Mouse (Mus musculus) limb, embryonic 10.5 days (tissue): ENCODE results near the gene Atp5c1. TPM values are rescaled to one million over a fixed set of nuclear protein-coding genes. Genes with fewer than 3 reads are reported as not detected.

Experiments used
- DNase-seq: peaks from one replicate; pipeline ENCODE4 v3.0.0-alpha.2; 2017; ENCODE audit warnings: low spot score
- H3K27ac ChIP-seq: fragments of 300-500 bp; sonication (generic); 2 replicates; pipeline ENCODE4 v1.5.1; 2016; ENCODE audit warnings: mild to moderate bottlenecking
- H3K27me3 ChIP-seq: fragments of 300-500 bp; sonication (generic); 2 replicates; pipeline ENCODE4 v1.6.1; 2016; ENCODE audit warnings: low read depth, mild to moderate bottlenecking; ENCODE audit not compliant: poor library complexity, severe bottlenecking
- H3K36me3 ChIP-seq: fragments of 300-500 bp; sonication (generic); 2 replicates; pipeline ENCODE4 v1.6.1; 2016; ENCODE audit warnings: mild to moderate bottlenecking, moderate library complexity
- H3K4me1 ChIP-seq: fragments of 300-500 bp; sonication (generic); 2 replicates; pipeline ENCODE4 v1.6.1; 2016
- H3K4me3 ChIP-seq: fragments of 300-500 bp; sonication (generic); 2 replicates; pipeline ENCODE4 v1.5.1; 2016; ENCODE audit warnings: mild to moderate bottlenecking, moderate library complexity
- H3K9me3 ChIP-seq: fragments of 300-500 bp; sonication (generic); replicated peaks from 2 replicates; pipeline ENCODE4 v1.6.1; 2016; ENCODE audit warnings: mild to moderate bottlenecking
- WGBS: fragments of 180-500 bp; shearing (Covaris S2); methylation state at CpG from one replicate; pipeline ENCODE4 v1.1.7; 2016; 5-methylcytosine and 5-hydroxymethylcytosine counted together
- polyA plus RNA-seq: library from polyadenylated mRNA; unstranded; fragments of >200 nt; fragmentation: Nextera tagmentation; extraction: Ambion mirVana; gene quantifications from 2 replicates; pipeline ENCODE4 v1.2.1, GENCODE M21; 2016

The Atp5c1 gene
- polyA plus RNA-seq, 1 experiment from 2014 or later: 543 TPM

DNA sequence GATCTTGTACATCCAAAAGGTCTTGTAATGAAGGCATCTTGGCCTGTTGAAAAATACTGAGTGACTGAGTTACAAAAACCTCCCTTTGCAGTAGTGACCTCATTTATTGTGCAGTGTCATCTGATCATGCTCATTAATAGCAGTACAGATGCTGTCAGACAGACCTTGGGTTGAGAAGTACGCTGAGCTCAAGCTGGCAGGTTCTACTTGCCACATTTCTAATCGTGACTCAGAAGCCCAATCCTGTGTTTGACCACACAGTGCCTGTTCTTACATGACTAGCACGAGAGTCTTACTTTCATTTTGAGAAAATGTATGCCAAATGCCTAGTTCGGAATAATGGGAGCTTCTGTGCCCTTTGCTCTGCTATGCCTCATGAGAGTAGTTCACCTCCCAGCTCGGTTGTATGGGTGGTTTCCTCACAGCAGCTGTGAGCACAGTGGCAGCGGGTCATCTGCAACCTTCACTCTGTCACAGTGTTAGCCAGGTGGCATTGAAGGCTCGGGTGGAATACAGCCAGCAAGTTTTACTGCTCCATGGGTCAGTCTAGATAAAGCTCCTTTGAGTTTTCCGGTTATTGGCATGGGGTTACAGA lies 7.0 kb upstream of the Atp5c1 start:
- Histone ChIP-seq H3K36me3 (peaks cover 93% of the 10 kb centered on the region), H3K27me3 (no peaks in the 10 kb centered on the region), H3K9me3 (no peaks in the 10 kb centered on the region), H3K27ac (no peak overlapping the region), H3K4me3 (no peak overlapping the region), H3K4me1 (no peaks in the 10 kb centered on the region)
- WGBS: 88% methylated on average over 8 of the region's 8 CpGs
- no peak for DNase-seq

DNA sequence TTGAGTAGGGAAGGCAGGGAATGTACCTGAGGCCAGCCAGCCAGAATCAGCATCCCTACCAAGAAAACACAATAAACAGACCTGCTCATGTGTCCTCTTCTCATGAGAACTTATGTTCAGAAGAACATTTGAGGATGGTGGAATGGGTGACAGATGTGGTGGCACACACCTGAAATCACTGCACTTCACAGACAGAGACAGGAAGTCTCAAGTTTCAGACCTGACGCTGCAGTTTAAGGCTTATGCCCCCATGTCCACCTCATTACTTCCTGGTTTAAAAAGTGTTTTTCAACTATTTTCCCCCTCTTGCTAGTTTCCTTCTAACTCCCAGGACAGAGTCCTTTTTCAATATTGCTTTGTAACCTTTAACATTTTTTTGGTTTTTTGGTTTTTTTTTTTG lies 2.4 kb upstream of the Atp5c1 start:
- Histone ChIP-seq H3K36me3 (peaks cover 51% of the 10 kb centered on the region), H3K27ac (no peak overlapping the region), H3K4me1 (peaks cover 22% of the 10 kb centered on the region), H3K9me3 (no peaks in the 10 kb centered on the region), H3K27me3 (no peaks in the 10 kb centered on the region), H3K4me3 (no peak overlapping the region)
- DNase-seq: no peak
- WGBS: 59% methylated on average over 1 of the region's 1 CpGs

DNA sequence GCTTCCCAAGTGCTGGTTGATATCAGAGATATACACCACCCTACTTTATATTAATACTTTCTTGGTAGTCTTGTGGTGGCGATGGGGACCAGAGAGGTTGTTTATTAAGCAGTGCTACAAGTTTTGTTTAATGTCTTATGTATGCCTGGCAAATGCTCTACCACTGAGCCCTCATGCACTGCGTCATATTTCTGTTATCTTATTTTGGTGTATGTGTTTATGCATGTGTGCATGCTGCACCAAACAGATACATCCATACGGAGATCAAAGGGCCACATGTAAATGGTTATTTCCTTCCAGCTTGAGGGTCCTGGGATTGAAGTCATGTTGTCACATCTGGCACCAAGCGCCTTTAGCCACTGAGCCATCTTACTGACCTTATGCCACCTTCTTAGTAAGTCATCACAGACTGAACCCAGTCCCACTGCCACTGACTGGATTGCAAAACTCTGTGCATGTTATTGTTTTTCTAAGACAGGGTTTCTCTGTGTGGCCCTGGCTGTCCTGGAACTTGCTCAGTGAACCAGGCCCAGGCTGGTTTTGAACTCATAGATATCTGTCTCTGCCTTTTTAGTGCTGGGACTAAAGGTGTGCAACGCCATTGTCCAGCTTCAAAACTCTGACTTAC lies 1.3 kb upstream of the Atp5c1 start:
- no peak overlapping the region for H3K27ac ChIP-seq
- 83% methylated on average over 5 of the region's 5 CpGs for WGBS
- no peaks in the 10 kb centered on the region for H3K27me3 ChIP-seq
- peaks cover 40% of the 10 kb centered on the region for H3K36me3 ChIP-seq
- H3K4me3 ChIP-seq: peak overlapping the region; percentile 92
- H3K9me3 ChIP-seq: no peaks in the 10 kb centered on the region
- DNase-seq: no peak
- peaks cover 22% of the 10 kb centered on the region for H3K4me1 ChIP-seq

DNA sequence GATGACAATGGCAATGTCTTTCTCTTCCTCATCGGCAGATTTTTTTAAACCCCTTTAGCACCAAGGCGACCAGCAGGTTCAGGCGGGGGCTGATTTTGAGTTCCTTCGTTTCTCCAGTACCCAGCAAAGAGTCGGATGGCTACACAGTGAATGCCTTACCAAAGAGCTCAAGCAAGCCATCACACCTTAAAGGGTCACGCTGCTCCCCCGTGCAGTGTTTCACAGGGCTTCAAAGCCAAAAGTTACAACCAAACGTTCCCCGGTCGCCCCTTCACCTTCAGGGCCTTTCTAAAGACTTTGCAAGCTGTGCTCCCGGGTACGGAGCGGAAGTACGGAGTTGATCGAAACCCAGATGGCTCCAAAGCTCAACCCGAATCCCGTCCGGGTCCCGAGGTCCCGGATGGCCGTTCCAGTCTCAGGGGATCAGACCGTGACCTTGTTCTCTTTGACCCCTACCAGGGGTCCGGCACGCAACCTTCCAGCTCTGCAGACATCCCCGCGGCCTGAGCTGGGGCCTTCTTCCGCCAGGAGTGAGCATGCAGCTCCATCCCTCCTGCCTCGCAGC lies 483 bp downstream of the Atp5c1 start:
- peaks cover 36% of the 10 kb centered on the region for H3K36me3 ChIP-seq
- under 1% methylated on average over 28 of the region's 28 CpGs for WGBS

DNA sequence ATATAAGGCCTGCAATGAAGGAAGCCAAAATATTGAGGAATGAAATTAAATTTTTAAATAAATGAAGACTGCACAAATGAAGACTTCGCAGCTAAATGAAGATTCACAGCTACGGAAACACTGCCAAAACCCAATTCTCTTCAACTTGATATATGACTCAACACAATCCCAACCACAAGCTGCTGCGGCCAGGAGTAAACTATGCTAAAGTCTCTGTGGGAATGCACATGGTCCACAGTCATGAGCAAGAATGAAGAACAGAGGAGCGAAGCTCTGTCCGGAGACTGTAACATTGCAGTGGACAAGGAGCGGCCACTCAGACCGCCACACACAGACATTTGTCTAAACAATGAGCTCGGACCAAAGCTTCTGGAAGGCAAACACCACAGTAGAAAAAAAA lies 3.6 kb downstream of the Atp5c1 start:
- Histone ChIP-seq H3K27me3 (no peaks in the 10 kb centered on the region), H3K4me1 (peaks cover 21% of the 10 kb centered on the region), H3K27ac (no peak overlapping the region), H3K36me3 (peaks cover 47% of the 10 kb centered on the region), H3K9me3 (no peaks in the 10 kb centered on the region), H3K4me3 (no peak overlapping the region)
- 94% methylated on average over 8 of the region's 8 CpGs for WGBS
- no peak for DNase-seq

More for the DNA sequence above, 483 bp downstream of the Atp5c1 start:
- DNase-seq: no peak
- Histone ChIP-seq H3K27me3 (no peaks in the 10 kb centered on the region), H3K9me3 (no peaks in the 10 kb centered on the region), H3K27ac (peak overlapping the region; percentile 98), H3K4me3 (peak overlapping the region; percentile 92), H3K4me1 (peaks cover 22% of the 10 kb centered on the region)

DNA sequence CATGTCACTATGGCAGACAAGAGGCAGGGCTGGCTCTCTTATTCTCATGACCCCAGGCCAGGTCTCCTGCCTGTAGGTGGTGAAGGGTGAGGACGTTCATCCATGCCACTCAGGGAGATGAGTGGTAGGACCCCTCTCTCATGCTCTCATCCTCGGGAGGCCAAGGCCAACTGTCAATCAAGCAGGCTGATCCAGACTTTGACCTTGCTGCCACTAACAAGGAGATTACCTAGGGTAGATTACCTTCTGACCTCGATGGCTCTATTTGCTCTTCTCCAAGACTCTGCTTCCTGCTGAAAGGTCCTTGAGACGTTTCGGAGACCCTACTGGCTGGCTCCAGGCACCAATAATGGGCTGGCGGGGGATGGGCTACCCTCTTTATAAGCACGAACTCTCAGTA lies 5.8 kb downstream of the Atp5c1 start:
- Histone ChIP-seq H3K4me1 (peaks cover 15% of the 10 kb centered on the region), H3K36me3 (peaks cover 64% of the 10 kb centered on the region), H3K9me3 (no peaks in the 10 kb centered on the region), H3K4me3 (no peak overlapping the region), H3K27ac (no peak overlapping the region), H3K27me3 (no peaks in the 10 kb centered on the region)
- no peak for DNase-seq
- whole genome bisulfite sequencing: 83% methylated on average over 7 of the region's 7 CpGs

DNA sequence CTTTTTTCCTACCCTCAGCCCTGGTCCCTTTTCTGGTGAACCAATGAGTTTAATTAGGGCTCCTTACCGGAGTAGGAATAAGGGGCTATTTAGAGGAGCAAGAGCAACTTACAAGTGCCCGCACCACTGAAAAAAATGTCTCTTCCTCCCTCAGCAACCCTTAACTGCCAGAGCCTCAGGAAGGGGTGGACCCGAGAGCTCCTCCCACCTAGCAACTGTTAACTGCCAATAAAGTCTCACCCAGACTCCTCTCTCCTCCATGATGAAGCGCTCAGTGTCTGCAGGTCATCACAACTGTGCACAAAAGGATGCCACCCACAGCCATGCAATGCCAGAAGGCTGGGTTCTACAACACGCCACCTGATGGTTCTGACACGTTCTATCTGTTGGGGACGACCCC lies 8.6 kb downstream of the Atp5c1 start:
- Histone ChIP-seq H3K4me3 (no peak overlapping the region), H3K9me3 (no peaks in the 10 kb centered on the region), H3K36me3 (peaks cover 87% of the 10 kb centered on the region), H3K4me1 (no peaks in the 10 kb centered on the region), H3K27ac (no peak overlapping the region), H3K27me3 (no peaks in the 10 kb centered on the region)
- 76% methylated on average over 7 of the region's 7 CpGs for WGBS
- DNase-seq: no peak

DNA sequence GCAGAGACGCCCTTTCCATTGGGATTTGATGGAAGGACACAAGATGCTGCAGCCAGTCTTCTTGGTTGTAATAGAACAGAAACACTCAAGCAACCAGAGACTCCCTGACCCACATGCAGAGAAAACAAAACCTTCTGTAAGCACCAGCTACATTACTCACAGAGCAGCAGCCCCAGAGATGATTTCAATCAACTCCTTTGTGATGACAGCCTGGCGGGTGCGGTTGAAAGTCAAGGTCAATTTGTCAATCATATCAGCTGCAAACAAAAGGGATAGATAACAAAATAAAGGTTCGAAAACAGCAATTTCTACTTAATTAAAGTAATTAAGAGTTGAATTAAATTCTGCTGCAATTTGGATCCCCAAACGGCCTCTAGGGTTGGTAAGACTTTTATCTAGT lies 21.5 kb downstream of the Atp5c1 start:
- 88% methylated on average over 5 of the region's 5 CpGs for WGBS
- H3K4me3 ChIP-seq: no peak overlapping the region
- no peaks in the 10 kb centered on the region for H3K27me3 ChIP-seq
- H3K36me3 ChIP-seq: peaks cover 98% of the 10 kb centered on the region
- DNase-seq: no peak
- H3K4me1 ChIP-seq: no peaks in the 10 kb centered on the region
- H3K27ac ChIP-seq: no peak overlapping the region
- no peaks in the 10 kb centered on the region for H3K9me3 ChIP-seq

DNA sequence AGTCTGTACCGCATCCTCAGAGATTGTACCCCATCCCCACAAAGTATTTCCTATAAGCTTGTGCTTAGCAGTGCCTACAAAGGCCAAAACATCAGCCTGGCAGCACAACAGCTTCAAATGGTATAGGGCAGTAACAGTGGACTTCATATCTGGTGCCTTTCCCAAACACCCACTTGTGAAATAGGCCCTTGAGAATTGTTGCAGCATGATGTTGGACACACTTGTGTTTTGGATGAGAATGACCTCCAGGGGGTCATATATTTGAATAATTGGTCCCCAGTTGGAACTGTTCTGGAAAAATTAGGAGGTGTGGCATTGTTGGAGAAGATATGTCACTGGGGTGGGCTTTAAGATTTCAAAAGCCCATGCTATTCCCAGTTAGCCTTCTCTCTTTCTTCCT lies 28.3 kb downstream of the Atp5c1 start:
- 95% methylated on average over 1 of the region's 1 CpGs for WGBS

DNA sequence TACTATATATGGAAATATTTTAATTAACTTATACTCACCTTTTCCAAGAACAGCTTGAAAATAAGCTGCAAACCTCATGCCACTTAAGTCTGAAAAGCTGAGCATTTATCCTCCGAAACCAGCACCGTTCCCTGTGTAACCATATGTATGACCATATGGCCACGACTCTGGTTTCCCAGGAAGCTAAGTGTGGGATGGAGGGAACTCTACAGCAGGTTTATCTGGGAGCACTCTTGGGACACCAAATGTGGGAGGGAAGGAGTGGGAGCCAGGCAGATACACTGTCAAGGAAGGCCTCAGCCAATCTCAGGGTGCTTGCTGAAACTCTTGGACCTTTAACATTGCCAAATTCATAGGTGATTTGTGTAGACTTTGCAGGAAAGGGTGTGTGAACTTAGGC lies 29.4 kb downstream of the Atp5c1 start:
- Histone ChIP-seq H3K27me3 (no peaks in the 10 kb centered on the region), H3K36me3 (peaks cover 28% of the 10 kb centered on the region), H3K4me3 (no peak overlapping the region), H3K9me3 (no peaks in the 10 kb centered on the region), H3K4me1 (peaks cover 15% of the 10 kb centered on the region), H3K27ac (no peak overlapping the region)
- WGBS: 83% methylated on average over 3 of the region's 3 CpGs
- no peak for DNase-seq

More for the DNA sequence above, 28.3 kb downstream of the Atp5c1 start:
- H3K9me3 ChIP-seq: no peaks in the 10 kb centered on the region
- H3K4me3 ChIP-seq: no peak overlapping the region
- H3K36me3 ChIP-seq: peaks cover 39% of the 10 kb centered on the region
- H3K27me3 ChIP-seq: no peaks in the 10 kb centered on the region
- peaks cover 15% of the 10 kb centered on the region for H3K4me1 ChIP-seq
- no peak overlapping the region for H3K27ac ChIP-seq
- DNase-seq: no peak

DNA sequence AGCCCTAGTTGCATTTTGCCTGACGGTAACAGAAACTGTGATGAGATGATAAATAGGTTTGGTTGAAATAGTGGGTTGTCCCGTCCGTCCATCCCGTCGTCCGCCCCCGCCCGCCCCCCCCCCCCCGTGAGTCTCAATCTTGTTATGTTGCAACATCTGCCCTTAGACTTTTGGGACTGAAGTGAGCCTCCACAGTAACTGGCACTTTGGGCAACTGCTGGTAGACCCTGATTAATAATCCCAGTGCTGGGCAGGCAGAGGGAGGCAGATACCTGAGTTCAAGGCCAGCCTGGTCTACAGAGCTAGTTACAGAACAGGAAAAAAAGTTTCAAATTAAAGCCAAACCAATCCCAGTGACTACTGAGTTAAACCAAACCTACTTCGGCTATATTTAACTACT lies 30.9 kb downstream of the Atp5c1 start:
- WGBS: 20% methylated on average over 10 of the region's 10 CpGs
- Histone ChIP-seq H3K4me3 (peak overlapping the region; percentile 97), H3K4me1 (peaks cover 15% of the 10 kb centered on the region), H3K27me3 (no peaks in the 10 kb centered on the region), H3K36me3 (peaks cover 14% of the 10 kb centered on the region), H3K9me3 (no peaks in the 10 kb centered on the region), H3K27ac (no peak overlapping the region)
- DNase-seq: no peak

DNA sequence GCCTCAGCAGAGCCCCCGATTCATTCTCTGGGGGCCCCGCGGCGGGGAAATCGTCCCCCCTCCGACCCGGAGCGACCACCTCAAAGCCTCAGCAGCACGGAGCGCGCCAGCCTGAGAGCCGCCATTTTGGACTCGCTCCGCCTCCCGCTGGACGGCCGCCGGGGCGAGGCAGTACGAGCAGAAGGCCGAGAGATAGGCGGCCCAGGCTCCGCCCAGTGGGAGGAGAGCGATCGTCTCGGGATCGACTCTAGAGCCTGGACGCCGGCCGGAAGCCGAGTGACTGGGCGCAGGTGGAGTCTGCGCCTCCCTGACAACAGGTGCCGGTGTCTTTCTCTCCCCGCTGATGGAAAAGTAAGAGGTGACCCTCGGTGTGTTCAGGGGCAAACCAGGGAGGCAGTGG lies 31.8 kb downstream of the Atp5c1 start, which contains the start of gene Taf3:
Taf3 (minus strand) TSS at position 136 of the 400 bp plus-strand sequence.
- H3K36me3 ChIP-seq: peaks cover 5% of the 10 kb centered on the region; the same call in 1 of the 2 replicates
- peak within 1 kb of the TSS; percentile 93 for H3K27ac ChIP-seq
- no peaks in the 10 kb centered on the region for H3K27me3 ChIP-seq
- WGBS: under 1% methylated on average over 36 of the region's 36 CpGs
- H3K9me3 ChIP-seq: no peaks in the 10 kb centered on the region
- peaks cover 15% of the 10 kb centered on the region for H3K4me1 ChIP-seq
- H3K4me3 ChIP-seq: peak within 1 kb of the TSS; percentile 97
- DNase-seq: peak; percentile 92

DNA sequence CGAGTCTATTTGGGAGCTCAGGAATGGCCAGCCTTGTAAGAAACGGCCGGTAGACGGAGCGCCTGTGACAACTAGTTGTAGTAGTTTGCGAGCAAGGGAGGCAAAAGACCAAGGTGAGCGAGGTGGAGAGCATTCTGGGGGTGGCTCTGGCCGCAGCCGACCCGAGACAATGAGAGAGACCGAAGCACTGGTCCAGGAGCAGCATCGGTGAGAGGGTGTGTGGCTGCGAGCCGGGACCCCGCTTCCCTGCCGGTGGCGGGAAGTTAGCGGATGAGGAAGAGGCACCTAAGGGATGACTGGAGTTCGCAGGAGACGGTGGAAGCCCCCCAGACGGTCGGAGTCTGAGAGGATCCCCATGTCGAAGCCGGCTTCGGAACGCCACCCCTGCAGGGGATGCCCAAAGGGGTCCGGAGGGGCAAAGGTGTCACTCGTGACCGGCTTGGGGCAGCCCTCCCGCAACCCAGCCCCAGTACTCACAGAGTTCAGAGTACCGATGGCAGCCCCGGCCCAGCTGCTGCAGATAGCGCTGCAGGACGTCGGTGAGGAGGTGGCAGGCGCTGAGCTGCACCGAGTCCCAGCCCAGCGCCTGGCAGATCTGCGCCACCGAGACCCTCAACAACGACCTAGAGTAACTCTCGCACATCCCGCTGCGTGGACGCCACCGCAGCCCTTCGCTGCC lies 32.4 kb downstream of the Atp5c1 start:
- no peaks in the 10 kb centered on the region for H3K36me3 ChIP-seq
- H3K27ac ChIP-seq: peak overlapping the region; percentile 93
- H3K9me3 ChIP-seq: no peaks in the 10 kb centered on the region
- DNase-seq: peak; percentile 57
- no peaks in the 10 kb centered on the region for H3K27me3 ChIP-seq
- WGBS: under 1% methylated on average over 47 of the region's 47 CpGs
- H3K4me1 ChIP-seq: peaks cover 15% of the 10 kb centered on the region
- H3K4me3 ChIP-seq: peak overlapping the region; percentile 97
